Mouse (Mus musculus): ENCODE measurements around the gene Gm4907.
"Not testable (repeated sequence)": the region's sequence is repeated elsewhere in the genome, so short reads cannot be mapped to it uniquely, and the experiment has no call there.

Gm4907 gene

GRCm38 (mm10) chrX:23882253-23882652, at the start of gene Gm4907:
Gene Gm4907 (plus strand): TSS chrX:23882553.
- DNase-seq (ENCODE audit: low read depth, low spot score), result not testable (repeated sequence)

GRCm38 (mm10) chrX:23833784-23834183, 48.6 kb upstream of the Gm4907 start:
- DNase-seq (ENCODE audit: low read depth, low spot score), result not testable (repeated sequence)

GRCm38 (mm10) chrX:23840921-23841320, 41.4 kb upstream of the Gm4907 start:
- DNase-seq (ENCODE audit: low read depth, low spot score), result no peak

- no peak for DNase-seq (ENCODE audit: low read depth, low spot score)
Observed at GRCm38 (mm10) chrX:23954161-23954560, 71.8 kb downstream of the Gm4907 start.
